Mouse (Mus musculus): ENCODE data around the gene Rngtt.

DNA sequence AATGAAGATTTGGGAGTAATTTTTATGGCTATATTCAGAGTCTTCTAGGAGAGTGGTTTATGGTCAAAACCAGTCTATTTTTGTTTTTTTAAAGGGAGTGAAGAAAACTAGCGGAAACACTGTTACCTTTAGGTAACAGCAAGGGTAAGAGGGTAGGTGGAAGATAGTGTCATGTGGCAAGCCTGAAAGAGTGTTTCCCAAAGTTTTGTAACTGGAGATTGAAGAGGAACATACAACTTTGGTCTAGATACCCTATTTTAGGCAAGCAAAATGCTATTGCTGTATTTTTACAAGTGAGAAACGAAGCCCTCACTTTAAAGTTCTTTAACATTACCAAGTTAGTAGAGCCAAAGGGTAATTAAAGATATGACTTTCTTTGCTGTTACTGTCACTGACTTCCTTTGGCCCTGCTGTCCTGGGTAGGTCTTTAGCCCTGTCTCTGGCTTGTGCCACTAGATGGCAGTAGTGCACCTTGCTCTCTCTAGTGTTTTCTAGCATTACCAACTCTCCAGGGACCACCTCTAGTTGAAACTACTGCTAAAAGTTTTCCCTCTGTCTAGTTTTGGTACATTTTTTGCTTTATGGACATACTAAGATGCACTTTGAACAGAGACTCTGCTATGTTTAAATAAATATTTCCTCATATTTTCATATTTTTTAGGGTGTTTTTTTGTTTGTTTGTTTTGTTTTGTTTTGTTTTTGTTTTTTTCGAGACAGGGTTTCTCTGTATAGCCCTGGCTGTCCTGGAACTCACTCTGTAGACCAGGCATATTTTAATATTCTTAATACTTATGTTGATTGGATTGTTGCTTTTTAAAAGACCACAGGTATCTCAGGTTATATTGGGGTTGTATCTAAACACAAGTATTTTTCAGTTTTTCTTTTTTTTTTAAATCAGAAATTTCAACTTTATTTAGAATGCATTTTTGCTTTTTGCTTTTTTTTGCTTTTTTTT, 86.4 kb downstream of the Rngtt start:
- no peak; the same call in 1 of the 2 replicates for TF ChIP-seq CTCF (IDR thresholded peaks at IDR 0.05)
- no peak for TF ChIP-seq POLR2A (IDR thresholded peaks at IDR 0.05; ENCODE audit: insufficient read depth, low read depth, low read length)
